Comparison of ENCODE assay signal across 14 mouse cellular contexts in genomic region chr1:52338704-52339103, GRCm38 (mm10).
"Had no signal": no experiment of that assay in that cellular context is flagged by ENCODE, and none has a peak within 500 bp of the region (broad histone marks: within the 10 kb centered on the region; RNA-seq: fewer than 3 reads in every experiment).

No protein-coding gene starts in this region.

- DNase-seq: heart, postnatal 10 days; heart, postnatal 14 days; heart, postnatal 36 days; heart, postnatal 4 days; kidney, adult 18-20 months; kidney, postnatal 10 days; kidney, postnatal 14 days; kidney, postnatal 4 days; layer of hippocampus, adult 9-11 months; layer of hippocampus, postnatal 36 days had no signal

- ATAC-seq: hindbrain, embryonic 16.5 days; hindbrain, postnatal 0 days; inflammation-experienced regulatory T-cells, adult 6 months; intestine, postnatal 0 days had no signal
